Mouse (Mus musculus): ENCODE results near the gene Nfatc2. TPM values are rescaled to one million over a fixed set of nuclear protein-coding genes. Genes with fewer than 3 reads are reported as not detected.

The Nfatc2 gene
- polyA plus RNA-seq, 1 experiment: 7.8 TPM

DNA sequence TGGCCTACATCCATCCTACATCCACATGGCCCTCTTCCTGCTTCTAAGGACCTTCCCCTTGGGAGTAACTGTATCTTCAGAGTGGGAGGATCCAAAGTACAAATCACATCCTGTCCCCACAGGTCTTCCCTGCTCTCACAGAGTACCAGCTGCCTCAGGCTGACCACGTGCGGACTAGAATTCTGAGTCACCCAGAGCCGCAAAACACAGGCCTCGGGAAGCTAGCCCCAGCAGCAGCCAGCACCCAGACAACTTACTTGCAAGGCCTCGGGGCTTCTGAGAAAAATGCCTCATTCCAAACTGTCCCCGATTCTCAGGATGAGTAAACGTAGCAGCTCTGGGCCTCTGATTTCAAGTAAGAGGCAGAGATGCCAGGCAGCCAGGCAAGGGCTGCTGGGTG lies 109.7 kb downstream of the Nfatc2 start:
- H3K27me3 ChIP-seq (ENCODE audit: control insufficient read depth, insufficient read depth, low read length, poor library complexity, severe bottlenecking): no peaks in the 10 kb centered on the region
- H3K9ac ChIP-seq (ENCODE audit: low read depth, poor library complexity, severe bottlenecking): no peak overlapping the region
- H3K9me3 ChIP-seq (replicated peaks; ENCODE audit: control insufficient read depth, insufficient read depth, low read length, poor library complexity, severe bottlenecking): no peaks in the 10 kb centered on the region
- TF ChIP-seq POLR2A (IDR thresholded peaks at IDR 0.05; ENCODE audit: insufficient read depth, low read length) (no peak), CTCF (IDR thresholded peaks at IDR 0.05; ENCODE audit: low read depth, low read length) (no peak), EP300 (IDR thresholded peaks at IDR 0.05; ENCODE audit: insufficient read depth, low read depth, low read length) (no peak)
- H3K36me3 ChIP-seq (ENCODE audit: control insufficient read depth, insufficient read depth, low read length, poor library complexity, severe bottlenecking): no peaks in the 10 kb centered on the region
- H3K27ac ChIP-seq (ENCODE audit: insufficient read depth, low read length): no peak overlapping the region
- H3K4me3 ChIP-seq (ENCODE audit: low read depth, low read length): no peak overlapping the region
- H3K4me1 ChIP-seq (ENCODE audit: control insufficient read depth, insufficient read depth, low read length): no peaks in the 10 kb centered on the region

DNA sequence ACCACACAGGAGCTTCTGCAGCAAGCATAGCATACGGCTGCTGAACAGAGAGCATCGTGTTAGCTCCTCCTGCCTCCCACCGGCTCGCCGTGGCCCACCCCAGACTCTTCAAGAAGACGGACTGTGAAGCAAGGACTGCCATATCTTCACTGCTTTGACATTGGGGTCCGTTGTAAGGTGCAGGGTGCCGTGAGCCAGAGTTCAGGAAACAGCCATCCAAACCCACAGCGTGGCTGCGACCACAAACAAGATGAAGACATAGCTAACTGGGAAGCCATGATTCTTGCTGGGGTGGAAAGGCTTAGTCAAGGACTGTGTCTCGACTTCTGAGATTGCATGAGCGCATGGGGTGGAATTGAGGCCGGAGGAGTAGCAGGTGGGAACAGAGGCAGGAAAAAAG lies 111.5 kb downstream of the Nfatc2 start:
- H3K4me1 ChIP-seq (ENCODE audit: control insufficient read depth, insufficient read depth, low read length): no peaks in the 10 kb centered on the region
- TF ChIP-seq EP300 (IDR thresholded peaks at IDR 0.05; ENCODE audit: insufficient read depth, low read depth, low read length) (no peak), POLR2A (IDR thresholded peaks at IDR 0.05; ENCODE audit: insufficient read depth, low read length) (no peak), CTCF (IDR thresholded peaks at IDR 0.05; ENCODE audit: low read depth, low read length) (no peak)
- H3K4me3 ChIP-seq (ENCODE audit: low read depth, low read length): no peak overlapping the region
- no peak overlapping the region for H3K9ac ChIP-seq (ENCODE audit: low read depth, poor library complexity, severe bottlenecking)
- H3K27ac ChIP-seq (ENCODE audit: insufficient read depth, low read length): no peak overlapping the region
- H3K27me3 ChIP-seq (ENCODE audit: control insufficient read depth, insufficient read depth, low read length, poor library complexity, severe bottlenecking): no peaks in the 10 kb centered on the region
- no peaks in the 10 kb centered on the region for H3K9me3 ChIP-seq (replicated peaks; ENCODE audit: control insufficient read depth, insufficient read depth, low read length, poor library complexity, severe bottlenecking)
- no peaks in the 10 kb centered on the region for H3K36me3 ChIP-seq (ENCODE audit: control insufficient read depth, insufficient read depth, low read length, poor library complexity, severe bottlenecking)

- Histone ChIP-seq H3K27me3 (ENCODE audit: control insufficient read depth, insufficient read depth, low read length, poor library complexity, severe bottlenecking) (no peaks in the 10 kb centered on the region), H3K4me3 (ENCODE audit: low read depth, low read length) (no peak overlapping the region), H3K27ac (ENCODE audit: insufficient read depth, low read length) (no peak overlapping the region), H3K9me3 (replicated peaks; ENCODE audit: control insufficient read depth, insufficient read depth, low read length, poor library complexity, severe bottlenecking) (no peaks in the 10 kb centered on the region), H3K9ac (ENCODE audit: low read depth, poor library complexity, severe bottlenecking) (no peak overlapping the region), H3K36me3 (ENCODE audit: control insufficient read depth, insufficient read depth, low read length, poor library complexity, severe bottlenecking) (no peaks in the 10 kb centered on the region), H3K4me1 (ENCODE audit: control insufficient read depth, insufficient read depth, low read length) (no peaks in the 10 kb centered on the region)
- no peak for TF ChIP-seq POLR2A (IDR thresholded peaks at IDR 0.05; ENCODE audit: insufficient read depth, low read length)
- TF ChIP-seq CTCF (IDR thresholded peaks at IDR 0.05; ENCODE audit: low read depth, low read length): no peak
- TF ChIP-seq EP300 (IDR thresholded peaks at IDR 0.05; ENCODE audit: insufficient read depth, low read depth, low read length): no peak
Measured at GRCm38 (mm10) chr2:168488158-168488925, 113.1 kb downstream of the Nfatc2 start.

DNA sequence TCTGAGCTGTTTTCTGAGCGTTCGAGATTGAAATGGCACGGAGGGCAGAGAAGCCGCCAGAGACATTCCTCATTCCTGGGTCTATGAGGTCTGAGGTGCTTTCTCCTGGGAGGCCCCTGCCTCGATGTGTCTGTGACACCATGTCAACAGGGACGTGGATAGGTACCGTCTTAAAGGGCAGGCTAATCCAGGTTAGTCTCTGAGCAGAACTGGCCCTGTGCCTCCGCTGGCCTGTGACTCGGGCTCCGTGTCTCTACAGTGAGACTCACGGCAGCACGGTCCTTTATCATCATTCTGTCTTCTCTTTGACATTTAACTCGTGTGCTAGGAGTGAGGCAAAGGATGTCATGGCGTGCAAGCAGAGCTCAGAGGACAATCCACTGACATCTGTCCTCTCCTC lies 120.3 kb downstream of the Nfatc2 start:
- H3K27ac ChIP-seq (ENCODE audit: insufficient read depth, low read length): no peak overlapping the region
- no peak overlapping the region for H3K4me3 ChIP-seq (ENCODE audit: low read depth, low read length)
- no peaks in the 10 kb centered on the region for H3K36me3 ChIP-seq (ENCODE audit: control insufficient read depth, insufficient read depth, low read length, poor library complexity, severe bottlenecking)
- no peak for TF ChIP-seq EP300 (IDR thresholded peaks at IDR 0.05; ENCODE audit: insufficient read depth, low read depth, low read length)
- no peak for TF ChIP-seq CTCF (IDR thresholded peaks at IDR 0.05; ENCODE audit: low read depth, low read length)
- no peak for TF ChIP-seq POLR2A (IDR thresholded peaks at IDR 0.05; ENCODE audit: insufficient read depth, low read length)
- H3K9ac ChIP-seq (ENCODE audit: low read depth, poor library complexity, severe bottlenecking): no peak overlapping the region
- no peaks in the 10 kb centered on the region for H3K9me3 ChIP-seq (replicated peaks; ENCODE audit: control insufficient read depth, insufficient read depth, low read length, poor library complexity, severe bottlenecking)
- no peaks in the 10 kb centered on the region for H3K4me1 ChIP-seq (ENCODE audit: control insufficient read depth, insufficient read depth, low read length)
- no peaks in the 10 kb centered on the region for H3K27me3 ChIP-seq (ENCODE audit: control insufficient read depth, insufficient read depth, low read length, poor library complexity, severe bottlenecking)

- Histone ChIP-seq H3K27me3 (ENCODE audit: control insufficient read depth, insufficient read depth, low read length, poor library complexity, severe bottlenecking) (no peaks in the 10 kb centered on the region), H3K36me3 (ENCODE audit: control insufficient read depth, insufficient read depth, low read length, poor library complexity, severe bottlenecking) (no peaks in the 10 kb centered on the region), H3K27ac (ENCODE audit: insufficient read depth, low read length) (no peak overlapping the region), H3K9ac (ENCODE audit: low read depth, poor library complexity, severe bottlenecking) (no peak overlapping the region), H3K4me1 (ENCODE audit: control insufficient read depth, insufficient read depth, low read length) (no peaks in the 10 kb centered on the region), H3K4me3 (ENCODE audit: low read depth, low read length) (no peak overlapping the region), H3K9me3 (replicated peaks; ENCODE audit: control insufficient read depth, insufficient read depth, low read length, poor library complexity, severe bottlenecking) (no peaks in the 10 kb centered on the region)
- TF ChIP-seq CTCF (IDR thresholded peaks at IDR 0.05; ENCODE audit: low read depth, low read length): no peak
- TF ChIP-seq POLR2A (IDR thresholded peaks at IDR 0.05; ENCODE audit: insufficient read depth, low read length): no peak
- no peak for TF ChIP-seq EP300 (IDR thresholded peaks at IDR 0.05; ENCODE audit: insufficient read depth, low read depth, low read length)
Measured at GRCm38 (mm10) chr2:168480692-168481091, 120.8 kb downstream of the Nfatc2 start.

- Histone ChIP-seq H3K4me1 (ENCODE audit: control insufficient read depth, insufficient read depth, low read length) (no peaks in the 10 kb centered on the region), H3K36me3 (ENCODE audit: control insufficient read depth, insufficient read depth, low read length, poor library complexity, severe bottlenecking) (no peaks in the 10 kb centered on the region), H3K27me3 (ENCODE audit: control insufficient read depth, insufficient read depth, low read length, poor library complexity, severe bottlenecking) (no peaks in the 10 kb centered on the region), H3K9me3 (replicated peaks; ENCODE audit: control insufficient read depth, insufficient read depth, low read length, poor library complexity, severe bottlenecking) (no peaks in the 10 kb centered on the region), H3K4me3 (ENCODE audit: low read depth, low read length) (no peak overlapping the region), H3K27ac (ENCODE audit: insufficient read depth, low read length) (no peak overlapping the region), H3K9ac (ENCODE audit: low read depth, poor library complexity, severe bottlenecking) (no peak overlapping the region)
- TF ChIP-seq POLR2A (IDR thresholded peaks at IDR 0.05; ENCODE audit: insufficient read depth, low read length): no peak
- no peak for TF ChIP-seq EP300 (IDR thresholded peaks at IDR 0.05; ENCODE audit: insufficient read depth, low read depth, low read length)
- no peak for TF ChIP-seq CTCF (IDR thresholded peaks at IDR 0.05; ENCODE audit: low read depth, low read length)
Measured at GRCm38 (mm10) chr2:168479930-168480329, 121.5 kb downstream of the Nfatc2 start.

Measured in ES-Bruce4 (cell line).